Mouse (Mus musculus): ENCODE data around the gene Crbn.

Crbn gene

GRCm38 (mm10) chr6:106799333-106800226 is at the start of gene Crbn:
Gene Crbn (minus strand): TSS chr6:106800077.
- no peak for DNase-seq (ENCODE audit: extremely low read depth, low read depth, low spot score)

- DNase-seq (ENCODE audit: extremely low read depth, low read depth, low spot score), result no peak
Measured at GRCm38 (mm10) chr6:106840181-106840580, 40.3 kb upstream of the Crbn start.

DNA sequence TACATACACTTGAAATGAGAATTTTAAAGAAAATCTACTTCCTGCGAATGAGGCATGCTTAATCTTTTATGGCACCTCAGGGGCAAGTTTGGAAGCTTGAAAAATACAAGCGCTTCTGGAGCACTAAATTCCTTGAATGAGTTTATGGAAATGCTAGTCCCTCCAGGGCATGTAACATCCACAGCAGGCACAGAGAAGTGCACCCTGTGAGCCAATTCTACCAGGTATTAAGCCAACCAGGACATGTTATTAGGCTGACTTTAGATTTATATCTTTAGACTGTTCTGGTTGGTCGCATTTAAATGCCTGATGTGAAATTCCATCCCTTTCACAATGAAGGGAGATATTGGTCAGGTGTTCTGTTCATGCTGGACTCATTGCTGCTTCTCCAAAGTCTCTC is 38.2 kb upstream of the Crbn start:
- no peak for DNase-seq (ENCODE audit: extremely low read depth, low read depth, low spot score)

DNA sequence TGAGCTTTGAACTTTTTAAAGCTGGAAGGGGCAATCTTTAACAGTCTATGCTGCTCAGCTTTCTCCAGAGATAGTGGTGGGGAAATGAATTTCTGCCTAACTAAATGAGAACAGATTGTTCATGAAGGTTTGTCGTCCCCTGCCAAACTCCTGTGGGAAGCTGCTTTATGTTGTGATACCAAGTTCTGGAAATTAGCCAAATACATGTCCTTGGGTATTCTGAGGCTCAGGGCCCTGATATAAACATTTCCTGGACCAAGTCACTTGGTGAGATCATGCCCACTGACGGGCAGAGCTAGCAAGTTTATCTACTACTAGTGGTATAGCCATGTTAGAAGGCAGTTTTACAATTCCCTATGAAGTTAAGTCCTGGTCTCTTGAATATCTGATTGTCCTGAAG is 35.4 kb upstream of the Crbn start:
- no peak for DNase-seq (ENCODE audit: extremely low read depth, low read depth, low spot score)

- DNase-seq (ENCODE audit: extremely low read depth, low read depth, low spot score), result no peak
Measured at GRCm38 (mm10) chr6:106822329-106822728, 22.5 kb upstream of the Crbn start.

- DNase-seq (ENCODE audit: extremely low read depth, low read depth, low spot score), result no peak
Measured at GRCm38 (mm10) chr6:106820566-106820965, 20.7 kb upstream of the Crbn start.

GRCm38 (mm10) chr6:106819906-106820305 is 20.0 kb upstream of the Crbn start:
- no peak for DNase-seq (ENCODE audit: extremely low read depth, low read depth, low spot score)

DNA sequence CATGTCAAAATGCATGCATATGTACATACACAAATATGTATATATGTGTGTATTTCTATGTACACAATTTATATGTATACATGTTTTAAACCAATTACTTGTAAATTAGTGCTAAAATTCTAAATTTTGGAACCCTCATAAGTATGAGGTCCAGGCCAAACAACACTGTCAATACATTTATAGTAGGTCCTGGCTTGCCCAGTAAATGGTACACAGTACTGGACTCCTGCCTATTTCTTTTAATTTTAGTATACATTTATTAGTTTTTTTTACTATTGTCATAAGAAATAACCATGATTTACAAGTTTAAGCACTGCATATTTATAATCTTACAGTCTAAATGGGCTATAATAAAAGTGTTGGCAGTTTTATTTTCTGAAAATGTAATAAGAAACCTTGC is 19.4 kb upstream of the Crbn start:
- no peak for DNase-seq (ENCODE audit: extremely low read depth, low read depth, low spot score)

DNA sequence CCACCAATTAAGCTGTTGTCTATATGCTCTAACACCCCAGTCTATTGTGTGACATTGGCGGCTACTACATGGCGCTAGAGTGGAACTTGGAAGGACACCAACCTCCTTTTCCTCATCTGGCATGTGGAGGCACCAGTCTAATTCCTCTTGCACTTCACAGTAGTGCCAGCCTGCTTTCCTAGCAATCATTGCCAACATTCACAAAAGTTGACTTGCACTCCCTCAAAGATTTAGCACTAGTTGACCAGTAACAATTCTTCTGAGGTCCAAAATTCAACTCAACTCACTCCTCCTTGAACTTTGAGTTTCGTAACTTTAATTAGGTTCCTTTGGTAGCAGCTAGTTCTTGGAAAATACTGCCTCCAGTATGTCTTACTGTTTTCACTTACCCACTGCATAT is 10.8 kb upstream of the Crbn start:
- DNase-seq (ENCODE audit: extremely low read depth, low read depth, low spot score), result no peak

DNA sequence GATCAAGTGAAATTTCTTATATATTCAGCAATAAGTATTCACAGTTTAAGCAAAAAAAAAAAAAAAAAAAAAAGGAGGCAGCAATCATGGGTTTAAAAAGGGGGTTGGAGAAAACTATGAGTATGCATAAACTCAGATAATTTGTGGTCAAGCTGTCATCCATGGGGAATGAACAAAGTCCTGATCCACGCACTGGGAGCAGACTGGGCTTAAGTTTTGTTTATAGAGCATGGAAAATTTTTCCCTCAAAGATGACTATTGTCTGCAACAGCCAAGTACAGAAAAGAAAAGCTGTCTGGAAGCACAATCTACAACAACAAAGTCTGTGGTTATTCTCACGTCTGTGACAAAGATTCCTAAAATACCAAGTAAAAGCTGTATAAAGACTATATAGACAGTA is 9.3 kb upstream of the Crbn start:
- no peak for DNase-seq (ENCODE audit: extremely low read depth, low read depth, low spot score)

GRCm38 (mm10) chr6:106804904-106805303 is 5.0 kb upstream of the Crbn start:
- DNase-seq (ENCODE audit: extremely low read depth, low read depth, low spot score), result no peak

GRCm38 (mm10) chr6:106800227-106800557 is 315 bp upstream of the Crbn start:
- no peak for DNase-seq (ENCODE audit: extremely low read depth, low read depth, low spot score)

DNA sequence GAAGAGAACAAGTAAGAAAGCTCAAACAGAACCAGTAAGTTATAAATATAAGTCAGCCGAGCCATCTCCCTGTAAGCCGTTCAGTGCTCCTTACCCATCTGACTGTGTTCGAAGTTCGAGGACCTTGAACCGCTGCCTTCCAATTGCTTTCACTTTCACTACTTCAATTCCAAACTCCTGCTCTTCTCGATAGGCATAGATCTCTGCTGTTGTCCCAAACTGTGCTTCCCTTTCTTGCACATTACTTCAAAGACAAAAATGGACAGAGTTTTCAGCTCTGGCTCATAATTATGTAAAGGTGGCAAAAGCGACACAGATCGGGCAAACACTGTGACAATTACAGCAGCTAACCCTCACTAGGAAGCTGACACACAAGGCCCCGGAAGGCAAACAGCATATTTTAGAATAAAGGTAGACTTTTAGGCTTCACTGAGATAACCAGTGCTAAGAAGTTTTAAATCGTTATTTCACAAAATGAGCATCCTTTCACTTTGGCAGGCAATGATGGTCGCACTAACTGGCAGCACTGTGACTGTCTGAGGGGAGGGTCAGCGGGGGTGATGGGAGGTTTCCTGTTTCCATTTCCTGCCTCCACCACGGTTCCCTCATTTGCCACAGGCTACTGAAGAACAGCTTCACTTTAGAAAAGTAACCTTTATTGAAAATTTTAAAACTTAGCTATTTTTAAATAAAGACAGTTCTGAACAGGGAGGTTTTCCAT is 5.6 kb downstream of the Crbn start:
- DNase-seq (ENCODE audit: extremely low read depth, low read depth, low spot score), result no peak

DNA sequence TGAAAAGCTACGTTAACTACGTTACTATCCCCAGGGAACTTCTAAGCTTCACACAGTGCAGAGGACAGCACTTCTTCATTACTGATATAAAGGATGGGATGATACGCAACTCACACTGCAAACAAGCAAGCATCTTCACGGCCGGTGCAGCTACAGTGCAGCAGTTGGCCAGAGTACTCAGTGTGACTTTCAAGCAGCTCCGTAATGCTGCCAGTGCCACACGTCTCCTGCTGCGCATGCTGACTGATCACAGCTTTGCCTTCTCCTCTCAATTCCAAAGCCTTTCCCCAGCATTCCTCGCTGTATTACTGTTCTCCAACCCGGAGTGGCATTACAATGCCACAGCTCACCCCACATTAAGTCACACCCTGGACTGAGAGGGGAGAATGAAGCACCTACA is 6.3 kb downstream of the Crbn start:
- DNase-seq (ENCODE audit: extremely low read depth, low read depth, low spot score), result no peak

DNA sequence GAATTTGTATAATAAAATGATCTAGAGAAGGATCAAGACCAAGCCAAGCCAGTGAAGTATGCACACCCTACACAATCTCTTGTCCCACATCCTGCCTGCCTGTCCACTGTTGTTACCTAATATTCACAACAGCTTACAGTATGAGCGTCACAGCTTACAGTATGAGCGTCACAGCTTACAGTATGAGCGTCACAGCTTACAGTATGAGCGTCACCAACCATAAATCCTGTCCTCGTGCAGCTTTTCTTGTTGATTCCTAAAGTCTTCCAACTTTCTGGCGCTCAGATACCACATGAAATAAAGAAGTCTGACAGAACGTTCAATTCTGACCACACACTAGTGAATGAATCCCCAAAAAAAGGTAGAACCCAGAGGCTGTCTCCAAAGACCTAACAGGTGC is 6.8 kb downstream of the Crbn start:
- no peak for DNase-seq (ENCODE audit: extremely low read depth, low read depth, low spot score)

- no peak for DNase-seq (ENCODE audit: extremely low read depth, low read depth, low spot score)
Measured at GRCm38 (mm10) chr6:106792486-106792885, 7.4 kb downstream of the Crbn start.

DNA sequence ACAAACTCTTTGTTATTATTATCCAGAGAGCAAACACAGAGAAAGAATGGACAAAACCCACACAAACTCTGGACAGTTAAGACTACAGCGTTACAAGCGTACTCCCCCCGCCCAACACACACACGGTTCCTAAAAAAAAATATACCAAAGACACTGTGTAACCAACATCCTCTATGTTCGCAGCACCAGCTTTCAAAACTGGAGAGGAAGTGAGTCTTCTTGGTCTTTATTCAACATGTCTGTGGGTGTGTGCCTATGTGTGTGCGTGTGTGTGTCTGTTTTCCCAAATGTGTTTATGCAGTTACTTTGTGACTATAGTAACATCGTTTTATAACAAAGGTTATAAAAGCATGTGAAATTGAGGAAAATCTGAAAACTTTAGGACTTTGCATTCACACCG is 8.4 kb downstream of the Crbn start:
- no peak for DNase-seq (ENCODE audit: extremely low read depth, low read depth, low spot score)

- DNase-seq (ENCODE audit: extremely low read depth, low read depth, low spot score), result no peak
Measured at GRCm38 (mm10) chr6:106787138-106787537, 12.7 kb downstream of the Crbn start.

DNA sequence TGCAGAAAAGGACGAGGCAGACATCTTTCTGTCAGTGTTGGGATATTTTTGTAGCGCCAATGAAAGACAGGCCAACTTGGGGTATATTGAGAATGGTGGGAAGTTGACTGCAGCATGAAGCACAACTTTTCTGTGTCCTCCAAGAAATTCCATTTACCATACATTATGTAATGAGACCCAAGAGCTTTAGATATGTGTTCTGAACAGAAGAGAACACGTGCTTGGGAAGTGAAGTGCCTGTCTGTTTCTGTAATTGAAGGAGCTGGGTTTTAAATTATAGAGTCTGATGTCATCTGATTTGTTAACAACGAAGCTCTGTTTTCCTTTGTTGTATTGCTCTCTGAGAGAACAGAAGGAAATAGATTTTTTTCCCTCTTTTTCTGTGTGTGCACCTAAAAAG is 29.8 kb downstream of the Crbn start:
- DNase-seq (ENCODE audit: extremely low read depth, low read depth, low spot score), result no peak

DNA sequence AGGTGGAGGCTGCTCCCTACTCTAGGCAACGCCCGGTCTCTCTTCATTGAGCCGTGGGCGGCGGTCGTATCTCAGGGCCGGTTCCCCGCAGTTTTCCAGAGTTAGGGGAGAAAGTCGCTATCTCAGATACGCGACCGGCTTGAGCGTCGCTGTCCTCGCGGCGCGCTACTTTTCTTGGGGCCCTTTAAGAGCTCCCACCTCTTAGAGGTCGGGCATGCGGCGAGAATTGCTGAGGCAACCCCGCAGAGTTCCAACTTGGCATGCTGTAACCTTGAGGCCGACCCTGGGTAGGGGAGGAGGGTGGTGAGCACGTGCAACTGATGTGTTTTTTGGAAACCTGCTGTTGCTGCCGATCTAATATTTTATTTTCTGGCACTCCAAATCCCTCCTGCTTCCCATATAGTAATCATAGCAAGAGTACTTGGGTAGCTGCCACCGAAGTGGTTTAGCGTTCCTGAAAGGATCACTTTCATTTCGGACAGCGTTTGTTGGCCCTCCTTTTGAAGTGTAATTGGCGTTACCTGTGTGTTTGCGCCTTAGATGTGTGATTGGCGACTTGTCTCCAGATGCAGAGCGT is 30.5 kb downstream of the Crbn start:
- no peak for DNase-seq (ENCODE audit: extremely low read depth, low read depth, low spot score)

DNA sequence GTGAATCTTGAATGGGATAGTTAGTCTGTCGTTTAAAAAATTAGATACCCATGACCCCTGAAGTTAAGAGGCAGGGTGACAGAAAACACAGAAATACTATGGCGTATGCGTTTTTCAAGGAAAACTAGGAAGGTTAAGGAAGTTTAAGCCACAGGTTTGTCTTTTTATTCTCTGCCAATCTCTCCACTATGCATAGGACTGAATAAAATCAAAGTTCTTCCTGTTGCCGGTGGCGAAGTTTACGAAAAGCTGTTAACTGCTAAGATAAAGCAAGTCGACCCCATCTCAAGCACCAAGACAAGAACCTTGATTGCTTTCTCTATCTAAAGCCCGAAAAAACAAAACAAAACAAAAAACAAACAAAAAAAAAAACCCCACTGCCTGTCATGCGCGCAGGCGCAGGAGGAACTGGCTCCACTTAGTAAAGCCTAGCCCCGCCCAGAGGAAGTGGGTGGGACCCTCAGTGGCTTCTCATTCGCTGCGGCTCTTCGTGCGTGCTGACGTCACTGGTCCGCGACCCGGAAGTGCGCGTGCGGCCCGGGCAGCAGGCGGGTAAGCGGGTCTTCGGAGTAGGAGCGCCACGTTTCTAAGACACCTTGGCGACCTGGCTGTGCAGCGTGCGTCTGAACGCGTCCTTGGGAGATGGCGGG is 31.1 kb downstream of the Crbn start, which contains the start of gene Trnt1:
TSS of gene Trnt1 (plus strand) at position 481 of the 650 bp plus-strand sequence.
- peak; percentile 55 for DNase-seq (ENCODE audit: extremely low read depth, low read depth, low spot score)

GRCm38 (mm10) chr6:106766774-106767173 is 33.1 kb downstream of the Crbn start:
- DNase-seq (ENCODE audit: extremely low read depth, low read depth, low spot score), result no peak

Measured in fat pad, adult 2 months (tissue).